Mouse (Mus musculus) spleen, adult 2 months (tissue): ENCODE data around the gene Mmp14.

Source experiments
- CTCF ChIP-seq: fragments of 200-500 bp; IDR thresholded peaks from 2 replicates; pipeline ENCODE4 v1.5.1; 2011; ENCODE audit warnings: mild to moderate bottlenecking, inconsistent platforms; ENCODE audit not compliant: insufficient read depth, insufficient read length, insufficient replicate concordance; ENCODE audit errors: extremely low read depth
- POLR2A ChIP-seq: fragments of 200-500 bp; IDR thresholded peaks from 2 replicates; pipeline ENCODE4 v1.6.1; 2011; ENCODE audit warnings: low read depth, low read length, inconsistent platforms

DNA sequence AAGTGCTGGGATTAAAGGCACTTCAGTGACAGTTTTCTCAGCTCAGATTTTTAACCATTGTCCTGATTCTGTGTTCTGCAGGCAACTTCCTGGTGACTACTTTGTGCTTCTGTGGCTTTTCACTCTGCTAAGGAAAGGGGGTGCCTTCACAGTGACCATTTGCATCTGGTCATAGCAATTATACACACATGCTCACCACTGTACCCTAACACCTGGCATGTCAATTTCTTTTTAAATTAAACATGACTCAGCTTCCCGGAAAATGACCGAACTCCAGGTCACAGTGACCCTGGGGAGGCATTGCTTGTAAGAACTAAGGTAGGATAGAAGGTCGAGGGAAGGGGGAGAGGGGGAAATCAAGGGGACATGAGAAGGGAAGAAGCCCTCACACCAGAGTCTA, 37.6 kb upstream of the Mmp14 start:
- TF ChIP-seq CTCF, result no peak
- no peak for TF ChIP-seq POLR2A
